Comparison of ENCODE assay signal across 10 mouse cellular contexts in genomic region chr1:87766233-87766632, GRCm38 (mm10). TPM values are rescaled to one million over a fixed set of nuclear protein-coding genes. Genes with fewer than 3 reads are reported as not detected.
DNase-seq lines count a peak whose midpoint lies in the region; ATAC-seq and TF ChIP-seq lines count a peak whose summit lies in the region.
"Had no signal": no experiment of that assay in that cellular context is flagged by ENCODE, and none has a peak within 500 bp of the region (broad histone marks: within the 10 kb centered on the region; RNA-seq: fewer than 3 reads in every experiment).

No protein-coding gene starts in this region.

- H3K9me3 ChIP-seq in intestine, postnatal 0 days (ENCODE audit: control insufficient read depth) = no peaks in the 10 kb centered on the region
- no peaks in the 10 kb centered on the region for H3K9me3 ChIP-seq in intestine, embryonic 15.5 days
- no peaks in the 10 kb centered on the region for H3K9me3 ChIP-seq in ES-Bruce4 (replicated peaks; ENCODE audit: control insufficient read depth, insufficient read depth, low read length, poor library complexity, severe bottlenecking)
- no peaks in the 10 kb centered on the region for H3K9me3 ChIP-seq in forebrain, embryonic 13.5 days (replicated peaks)
- H3K9me3 ChIP-seq: embryonic facial prominence, embryonic 15.5 days; lung, embryonic 15.5 days had no signal

- TF ChIP-seq POLR2A in ES-Bruce4 (IDR thresholded peaks at IDR 0.05; ENCODE audit: insufficient read depth, low read length) = no peak

- WGBS in intestine, postnatal 0 days = 80% methylated on average over 3 of the region's 3 CpGs
- WGBS in intestine, embryonic 15.5 days = 94% methylated on average over 3 of the region's 3 CpGs
- WGBS in forebrain, embryonic 13.5 days = 97% methylated on average over 3 of the region's 3 CpGs

- DNase-seq in c-Kit-positive CD71-negative TER-119-negative erythroid progenitor cells, embryonic 14.5 days (ENCODE audit: low read depth) = peak; percentile 29
- DNase-seq in frontal cortex, postnatal 36 days (ENCODE audit: low spot score in 2 of 2) = no peak
- no peak for DNase-seq in frontal cortex, adult 2 months (ENCODE audit: extremely low spot score in 1 of 2, low spot score in 1 of 2)

- peak; percentile 80 for TF ChIP-seq CTCF in intestine, postnatal 0 days (IDR thresholded peaks at IDR 0.05; ENCODE audit: low read depth)
- peak; percentile 76 for TF ChIP-seq CTCF in ES-Bruce4 (IDR thresholded peaks at IDR 0.05; ENCODE audit: low read depth, low read length)

- H3K27me3 ChIP-seq in intestine, postnatal 0 days (replicated peaks; ENCODE audit: control insufficient read depth, insufficient read depth, low read length) = no peaks in the 10 kb centered on the region
- H3K27me3 ChIP-seq in intestine, embryonic 15.5 days (replicated peaks) = no peaks in the 10 kb centered on the region
- no peaks in the 10 kb centered on the region for H3K27me3 ChIP-seq in ES-Bruce4 (ENCODE audit: control insufficient read depth, insufficient read depth, low read length, poor library complexity, severe bottlenecking)
- H3K27me3 ChIP-seq in forebrain, embryonic 13.5 days = no peaks in the 10 kb centered on the region
- H3K27me3 ChIP-seq: embryonic facial prominence, embryonic 15.5 days; lung, embryonic 15.5 days had no signal

- no peak overlapping the region for H3K4me3 ChIP-seq in intestine, postnatal 0 days (ENCODE audit: low read depth, low read length)
- no peak overlapping the region for H3K4me3 ChIP-seq in intestine, embryonic 15.5 days (replicated peaks)
- no peak overlapping the region for H3K4me3 ChIP-seq in ES-Bruce4 (ENCODE audit: low read depth, low read length)
- no peak overlapping the region for H3K4me3 ChIP-seq in forebrain, embryonic 13.5 days
- H3K4me3 ChIP-seq: embryonic facial prominence, embryonic 15.5 days; lung, embryonic 15.5 days had no signal

- no peak overlapping the region for H3K9ac ChIP-seq in intestine, postnatal 0 days (ENCODE audit: low read depth, low read length)
- no peak overlapping the region for H3K9ac ChIP-seq in intestine, embryonic 15.5 days
- H3K9ac ChIP-seq in ES-Bruce4 (ENCODE audit: low read depth, poor library complexity, severe bottlenecking) = no peak overlapping the region
- no peak overlapping the region for H3K9ac ChIP-seq in forebrain, embryonic 13.5 days
- H3K9ac ChIP-seq: embryonic facial prominence, embryonic 15.5 days; lung, embryonic 15.5 days had no signal

- peaks cover 72% of the 10 kb centered on the region for H3K36me3 ChIP-seq in intestine, postnatal 0 days (ENCODE audit: control insufficient read depth, insufficient read depth)
- H3K36me3 ChIP-seq in intestine, embryonic 15.5 days = peaks cover 52% of the 10 kb centered on the region
- peaks cover 82% of the 10 kb centered on the region for H3K36me3 ChIP-seq in ES-Bruce4 (ENCODE audit: control insufficient read depth, insufficient read depth, low read length, poor library complexity, severe bottlenecking)
- peaks cover 90% of the 10 kb centered on the region for H3K36me3 ChIP-seq in forebrain, embryonic 13.5 days (ENCODE audit: poor library complexity, severe bottlenecking)

- TF ChIP-seq EP300 in ES-Bruce4 (IDR thresholded peaks at IDR 0.05; ENCODE audit: insufficient read depth, low read depth, low read length) = no peak

- no peak overlapping the region for H3K27ac ChIP-seq in intestine, postnatal 0 days (ENCODE audit: low read depth, low read length)
- no peak overlapping the region for H3K27ac ChIP-seq in intestine, embryonic 15.5 days
- no peak overlapping the region for H3K27ac ChIP-seq in ES-Bruce4 (ENCODE audit: insufficient read depth, low read length)
- no peak overlapping the region for H3K27ac ChIP-seq in forebrain, embryonic 13.5 days
- H3K27ac ChIP-seq: embryonic facial prominence, embryonic 15.5 days; lung, embryonic 15.5 days had no signal

- H3K4me2 ChIP-seq in intestine, postnatal 0 days (replicated peaks; ENCODE audit: low read depth) = no peak overlapping the region
- H3K4me2 ChIP-seq in intestine, embryonic 15.5 days (replicated peaks) = no peak overlapping the region
- no peak overlapping the region for H3K4me2 ChIP-seq in forebrain, embryonic 13.5 days
- H3K4me2 ChIP-seq: embryonic facial prominence, embryonic 15.5 days; lung, embryonic 15.5 days had no signal

- ATAC-seq in intestine, postnatal 0 days = peak; percentile 38; the same call in 1 of the 2 replicates
- ATAC-seq in intestine, embryonic 15.5 days = no peak
- ATAC-seq in megakaryocyte progenitor cell, adult 5-6 weeks (replicated peaks; ENCODE audit: poor library complexity) = peak; percentile 67
- no peak for ATAC-seq in forebrain, embryonic 13.5 days

- no peaks in the 10 kb centered on the region for H3K4me1 ChIP-seq in intestine, postnatal 0 days (replicated peaks; ENCODE audit: control insufficient read depth, insufficient read depth, low read length)
- no peaks in the 10 kb centered on the region for H3K4me1 ChIP-seq in intestine, embryonic 15.5 days (replicated peaks)
- H3K4me1 ChIP-seq in ES-Bruce4 (ENCODE audit: control insufficient read depth, insufficient read depth, low read length) = no peaks in the 10 kb centered on the region
- H3K4me1 ChIP-seq in forebrain, embryonic 13.5 days = no peaks in the 10 kb centered on the region
- H3K4me1 ChIP-seq: embryonic facial prominence, embryonic 15.5 days; lung, embryonic 15.5 days had no signal

RNA-seq across cellular contexts. Expression of gene Atg16l1, which starts 10.6 kb away (rescaled TPM):
- polyA plus RNA-seq in intestine, postnatal 0 days (2015; fragmentation: Nextera tagmentation; extraction: Ambion mirVana) = 12.8 and 14.9 TPM in 2 replicates
- 25.4 and 26.6 TPM in 2 replicates for polyA plus RNA-seq in intestine, embryonic 15.5 days (2015; fragmentation: Nextera tagmentation; extraction: Ambion mirVana)
- polyA plus RNA-seq in ES-Bruce4 (2011; ENCODE audit: insufficient read depth, insufficient read length, low read depth, missing spikeins) = 42.3 and 44.5 TPM in 2 replicates
- total RNA-seq in megakaryocyte progenitor cell, adult 5-6 weeks (2015) = 21.4 and 24.8 TPM in 2 replicates
- total RNA-seq in megakaryocyte progenitor cell, adult 5-6 weeks (2017) = 30.2 and 40.9 TPM in 2 replicates
- 43.8 and 49.9 TPM in 2 replicates for polyA plus RNA-seq in forebrain, embryonic 13.5 days (2015; fragmentation: Nextera tagmentation; extraction: Ambion mirVana)
- 73.7 and 83.3 TPM in 2 replicates for polyA plus RNA-seq in frontal cortex, adult 2 months (2012; rRNA removed)

RNA-seq across cellular contexts. Expression of gene Sag, which starts 37.2 kb away (rescaled TPM):
- 0.18 and 0.37 TPM in 2 replicates for polyA plus RNA-seq in intestine, postnatal 0 days (2015; fragmentation: Nextera tagmentation; extraction: Ambion mirVana)
- 0.78 and 0.88 TPM in 2 replicates for polyA plus RNA-seq in intestine, embryonic 15.5 days (2015; fragmentation: Nextera tagmentation; extraction: Ambion mirVana)
- 2.8 and 3.0 TPM in 2 replicates for polyA plus RNA-seq in ES-Bruce4 (2011; ENCODE audit: insufficient read depth, insufficient read length, low read depth, missing spikeins)
- total RNA-seq in megakaryocyte progenitor cell, adult 5-6 weeks (2015) = 0.46 and 0.62 TPM in 2 replicates
- 0.14 and 0.25 TPM in 2 replicates for total RNA-seq in megakaryocyte progenitor cell, adult 5-6 weeks (2017)
- polyA plus RNA-seq in forebrain, embryonic 13.5 days (2015; fragmentation: Nextera tagmentation; extraction: Ambion mirVana) = 2.4 and 2.8 TPM in 2 replicates
- 3.6 and 4.5 TPM in 2 replicates for polyA plus RNA-seq in frontal cortex, adult 2 months (2012; rRNA removed)

Comparison
In these comparisons a context has a peak if more than half of its experiments do, and no peak if none do; other contexts are left out.
1. ATAC-seq: peak in intestine, postnatal 0 days (single experiment) and megakaryocyte progenitor cell, adult 5-6 weeks (single experiment); none in intestine, embryonic 15.5 days (single experiment) and forebrain, embryonic 13.5 days (single experiment).